Mouse (Mus musculus): ENCODE data around the gene Otop3. TPM values are rescaled to one million over a fixed set of nuclear protein-coding genes. Genes with fewer than 3 reads are reported as not detected.

Gene Otop3
- polyA plus RNA-seq, 1 experiment from 2014 or later: not detected

GRCm38 (mm10) chr11:115318245-115319027 lies 16.1 kb upstream of the Otop3 start:
- no peak overlapping the region for H3K27ac ChIP-seq (ENCODE audit: low read depth)
- H3K4me1 ChIP-seq (ENCODE audit: insufficient read depth): no peaks in the 10 kb centered on the region
- TF ChIP-seq CTCF (IDR thresholded peaks at IDR 0.05; ENCODE audit: low read depth): no peak
- no peaks in the 10 kb centered on the region for H3K36me3 ChIP-seq (ENCODE audit: insufficient read depth)
- H3K9me3 ChIP-seq (ENCODE audit: low read depth, low read length): no peaks in the 10 kb centered on the region
- no peak overlapping the region; the same call in 1 of the 2 replicates for H3K9ac ChIP-seq
- H3K4me3 ChIP-seq (ENCODE audit: low read depth, low read length): no peak overlapping the region
- no peak overlapping the region for H3K4me2 ChIP-seq
- 5% methylated on average over 63 of the region's 63 CpGs for WGBS
- peaks cover 92% of the 10 kb centered on the region for H3K27me3 ChIP-seq (ENCODE audit: insufficient read depth, low read length)
- ATAC-seq (ENCODE audit: insufficient read depth) (no peak), DNase-seq (peak; percentile 19)

GRCm38 (mm10) chr11:115319704-115320383 lies 14.7 kb upstream of the Otop3 start:
- ATAC-seq (ENCODE audit: insufficient read depth) (no peak), DNase-seq (no peak)
- Histone ChIP-seq H3K27me3 (ENCODE audit: insufficient read depth, low read length) (peaks cover 100% of the 10 kb centered on the region), H3K36me3 (ENCODE audit: insufficient read depth) (no peaks in the 10 kb centered on the region), H3K4me1 (ENCODE audit: insufficient read depth) (no peaks in the 10 kb centered on the region), H3K4me2 (no peak overlapping the region), H3K4me3 (ENCODE audit: low read depth, low read length) (no peak overlapping the region), H3K9me3 (ENCODE audit: low read depth, low read length) (no peaks in the 10 kb centered on the region), H3K9ac (no peak overlapping the region), H3K27ac (ENCODE audit: low read depth) (no peak overlapping the region)
- WGBS: 7% methylated on average over 18 of the region's 18 CpGs
- TF ChIP-seq CTCF (IDR thresholded peaks at IDR 0.05; ENCODE audit: low read depth): no peak

- ATAC-seq (ENCODE audit: insufficient read depth): peak; percentile 66; the same call in 1 of the 2 replicates
- H3K9ac ChIP-seq: no peak within 1 kb of the TSS
- H3K4me3 ChIP-seq (ENCODE audit: low read depth, low read length): no peak within 1 kb of the TSS
These were observed 12.4 kb upstream of the Otop3 start, which contains the start of gene Ush1g for GRCm38 (mm10) chr11:115321906-115322693. TSS of gene Ush1g (minus strand) at chr11:115322041.

GRCm38 (mm10) chr11:115323354-115323753 lies 11.2 kb upstream of the Otop3 start:
- no peak for TF ChIP-seq CTCF (IDR thresholded peaks at IDR 0.05; ENCODE audit: low read depth)
- no peak overlapping the region for H3K4me2 ChIP-seq
- no peak for ATAC-seq (ENCODE audit: insufficient read depth)
- H3K27me3 ChIP-seq (ENCODE audit: insufficient read depth, low read length): peaks cover 65% of the 10 kb centered on the region
- no peaks in the 10 kb centered on the region for H3K9me3 ChIP-seq (ENCODE audit: low read depth, low read length)
- no peak overlapping the region for H3K9ac ChIP-seq
- 12% methylated on average over 32 of the region's 32 CpGs for WGBS
- H3K4me3 ChIP-seq (ENCODE audit: low read depth, low read length): no peak overlapping the region
- DNase-seq: no peak
- H3K36me3 ChIP-seq (ENCODE audit: insufficient read depth): no peaks in the 10 kb centered on the region
- H3K27ac ChIP-seq (ENCODE audit: low read depth): no peak overlapping the region
- no peaks in the 10 kb centered on the region for H3K4me1 ChIP-seq (ENCODE audit: insufficient read depth)

More at GRCm38 (mm10) chr11:115321906-115322693, 12.4 kb upstream of the Otop3 start, which contains the start of gene Ush1g:
- Histone ChIP-seq H3K27me3 (ENCODE audit: insufficient read depth, low read length) (peaks cover 78% of the 10 kb centered on the region), H3K9me3 (ENCODE audit: low read depth, low read length) (no peaks in the 10 kb centered on the region), H3K27ac (ENCODE audit: low read depth) (no peak within 1 kb of the TSS), H3K4me1 (ENCODE audit: insufficient read depth) (no peaks in the 10 kb centered on the region), H3K36me3 (ENCODE audit: insufficient read depth) (no peaks in the 10 kb centered on the region), H3K4me2 (no peak within 1 kb of the TSS; the same call in 1 of the 2 replicates)
- WGBS: 5% methylated on average over 35 of the region's 35 CpGs
- TF ChIP-seq CTCF (IDR thresholded peaks at IDR 0.05; ENCODE audit: low read depth): peak; percentile 97
- DNase-seq: peak; percentile 78

GRCm38 (mm10) chr11:115326730-115327129 lies 7.8 kb upstream of the Otop3 start:
- Histone ChIP-seq H3K9me3 (ENCODE audit: low read depth, low read length) (no peaks in the 10 kb centered on the region), H3K4me3 (ENCODE audit: low read depth, low read length) (no peak overlapping the region), H3K9ac (no peak overlapping the region), H3K27me3 (ENCODE audit: insufficient read depth, low read length) (peaks cover 37% of the 10 kb centered on the region), H3K4me2 (no peak overlapping the region), H3K36me3 (ENCODE audit: insufficient read depth) (no peaks in the 10 kb centered on the region), H3K27ac (ENCODE audit: low read depth) (no peak overlapping the region), H3K4me1 (ENCODE audit: insufficient read depth) (no peaks in the 10 kb centered on the region)
- TF ChIP-seq CTCF (IDR thresholded peaks at IDR 0.05; ENCODE audit: low read depth): no peak
- 57% methylated on average over 7 of the region's 7 CpGs for WGBS
- no peak for ATAC-seq (ENCODE audit: insufficient read depth)
- DNase-seq: no peak

- Histone ChIP-seq H3K27ac (ENCODE audit: low read depth) (no peak overlapping the region), H3K4me2 (no peak overlapping the region), H3K4me1 (ENCODE audit: insufficient read depth) (no peaks in the 10 kb centered on the region), H3K9ac (no peak overlapping the region), H3K4me3 (ENCODE audit: low read depth, low read length) (no peak overlapping the region), H3K27me3 (ENCODE audit: insufficient read depth, low read length) (peaks cover 34% of the 10 kb centered on the region), H3K36me3 (ENCODE audit: insufficient read depth) (no peaks in the 10 kb centered on the region), H3K9me3 (ENCODE audit: low read depth, low read length) (no peaks in the 10 kb centered on the region)
- 0 out of 2 replicates have a peak, but pooled peaks have one; percentile 21 for TF ChIP-seq CTCF (IDR thresholded peaks at IDR 0.05; ENCODE audit: low read depth)
- no peak for DNase-seq
- 75% methylated on average over 15 of the region's 15 CpGs for whole genome bisulfite sequencing
- no peak for ATAC-seq (ENCODE audit: insufficient read depth)
These were observed 5.2 kb upstream of the Otop3 start for GRCm38 (mm10) chr11:115329339-115329738.

Data from lung, embryonic 14.5 days (tissue).